Mouse (Mus musculus) frontal cortex, postnatal 10 days (tissue): ENCODE measurements around the gene Nit1.

Experiments used
- DNase-seq, 2 experiments: peaks; one replicate each; pipeline ENCODE4 v3.0.0; 2022; ENCODE audit warnings: low spot score in 2 of 2, mixed read lengths in 1 of 2

Nit1 gene

DNA sequence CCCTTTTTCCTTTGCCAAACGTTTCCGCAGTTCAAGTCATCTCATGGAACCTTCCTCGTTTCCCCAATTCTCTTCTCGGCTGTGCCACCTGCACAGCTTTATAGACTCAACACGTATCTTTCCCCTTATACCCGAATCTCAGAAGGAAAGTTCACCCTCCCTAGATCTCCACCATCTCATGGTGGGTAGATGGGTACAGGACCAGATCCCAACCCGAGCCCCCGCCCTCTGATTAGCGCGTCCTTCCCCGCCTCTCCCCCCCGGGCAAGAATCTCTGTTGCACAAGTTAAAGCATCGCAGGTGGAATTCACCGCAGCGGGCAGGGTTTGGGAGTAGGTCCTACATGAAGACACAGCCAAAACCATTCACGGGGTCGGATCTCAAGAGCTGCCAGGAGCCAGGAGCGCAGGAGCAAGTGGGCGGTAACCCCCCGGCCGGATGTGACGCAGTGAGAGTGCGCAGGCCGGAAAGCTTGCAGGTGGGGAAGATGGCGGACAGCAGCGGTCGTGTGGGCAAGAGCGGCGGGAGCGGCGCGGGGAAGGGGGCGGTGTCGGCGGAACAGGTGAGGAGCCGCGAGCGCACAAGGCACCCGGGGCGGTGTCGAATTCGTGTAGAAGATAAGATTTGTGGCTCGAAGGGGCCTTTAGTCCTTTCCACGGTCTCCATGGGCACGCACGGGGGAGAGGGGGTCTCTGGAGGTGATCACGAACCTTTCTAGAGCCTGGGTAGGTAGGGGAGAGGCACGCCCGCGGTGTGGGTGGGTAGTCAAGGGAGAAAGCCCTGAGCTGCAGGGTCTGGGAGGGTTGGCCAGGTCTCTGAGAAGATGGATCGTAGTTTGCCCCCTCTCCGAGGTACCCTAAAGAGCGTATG lies at the start of gene Nit1, which contains the start of gene Pfdn2:
Gene Nit1 (minus strand): TSS at position 422 of the 870 bp plus-strand sequence.
Gene Pfdn2 (plus strand): TSS at position 446 of the 870 bp plus-strand sequence.
- peak; percentile 88 to 91 for DNase-seq

DNA sequence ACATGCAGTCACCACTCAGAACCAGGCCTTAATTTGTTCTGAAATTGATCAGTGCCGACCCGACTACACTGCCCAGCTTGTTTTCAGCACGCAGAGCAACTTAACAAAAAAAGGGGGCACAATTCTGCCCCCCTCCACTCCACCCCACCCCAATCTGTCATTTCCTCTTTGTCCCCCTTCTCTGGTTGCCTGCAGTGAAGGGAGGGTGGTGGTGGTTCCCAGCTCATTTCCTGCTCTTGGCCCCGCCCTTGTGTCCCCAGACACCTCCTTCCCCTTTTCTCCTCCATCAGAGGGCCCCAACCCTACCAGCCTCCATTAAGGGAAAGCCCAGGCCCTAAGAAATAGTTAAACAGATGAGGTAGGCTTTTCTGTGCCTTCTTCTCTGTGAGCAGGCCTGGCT lies 44.7 kb upstream of the Nit1 start:
- no peak for DNase-seq

DNA sequence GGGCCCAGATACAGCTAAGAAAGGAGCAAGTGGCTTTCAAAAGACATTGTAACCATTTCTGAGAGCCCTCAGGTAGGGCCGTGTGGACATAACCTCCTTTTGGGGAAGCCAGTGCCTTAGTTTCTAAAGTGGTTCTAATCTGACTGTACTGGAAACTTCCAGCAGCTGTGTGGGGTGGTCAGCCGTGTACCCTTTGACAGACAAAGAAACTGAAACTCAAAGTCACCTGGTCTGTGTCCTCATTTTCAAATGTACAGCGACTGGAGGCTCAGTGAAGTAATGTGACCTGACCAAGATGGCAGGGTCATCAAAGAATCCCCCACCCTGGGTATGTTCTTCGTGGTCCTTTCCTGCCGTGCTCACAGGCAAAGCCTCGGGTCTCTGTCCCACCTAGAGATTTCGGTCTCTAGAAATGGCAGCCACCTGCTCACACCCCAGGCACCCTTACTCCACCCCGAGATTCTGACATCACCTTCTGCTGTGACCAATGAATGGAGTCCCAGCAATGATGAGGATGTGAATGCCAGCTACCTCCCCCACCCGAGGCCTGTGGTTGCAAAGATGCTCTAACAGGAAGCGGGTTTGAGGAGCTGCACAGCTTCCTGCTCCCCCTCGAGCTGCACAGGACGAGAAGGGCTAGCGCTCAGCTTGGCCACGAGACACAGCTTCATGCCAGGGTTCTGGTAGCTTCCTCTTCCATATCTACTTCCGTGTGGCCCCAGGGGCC lies 43.1 kb upstream of the Nit1 start, which contains the start of gene Arhgap30:
Gene Arhgap30 (plus strand): TSS at position 579 of the 727 bp plus-strand sequence.
- DNase-seq: peak; percentile 28 to 52

DNA sequence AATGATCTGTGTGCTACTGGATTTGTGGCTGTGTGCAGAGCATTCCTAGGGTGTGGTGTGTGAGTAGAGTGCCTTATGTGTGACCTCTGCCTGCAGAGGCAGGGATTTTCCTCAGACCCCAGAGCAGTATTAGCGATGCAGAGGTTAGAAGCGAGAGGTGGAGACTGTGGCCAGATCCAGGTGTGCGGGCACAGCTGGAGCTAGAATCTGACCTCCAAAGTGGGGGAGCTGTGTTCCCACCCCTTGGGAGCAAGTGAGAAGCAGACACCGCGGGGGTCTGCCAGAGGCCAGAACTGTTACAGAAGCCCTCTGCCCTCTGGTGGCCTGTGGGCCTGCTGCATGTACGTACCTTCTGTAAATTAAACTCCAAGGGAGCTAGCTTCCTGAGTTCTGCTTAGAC lies 41.7 kb upstream of the Nit1 start:
- no peak for DNase-seq

DNA sequence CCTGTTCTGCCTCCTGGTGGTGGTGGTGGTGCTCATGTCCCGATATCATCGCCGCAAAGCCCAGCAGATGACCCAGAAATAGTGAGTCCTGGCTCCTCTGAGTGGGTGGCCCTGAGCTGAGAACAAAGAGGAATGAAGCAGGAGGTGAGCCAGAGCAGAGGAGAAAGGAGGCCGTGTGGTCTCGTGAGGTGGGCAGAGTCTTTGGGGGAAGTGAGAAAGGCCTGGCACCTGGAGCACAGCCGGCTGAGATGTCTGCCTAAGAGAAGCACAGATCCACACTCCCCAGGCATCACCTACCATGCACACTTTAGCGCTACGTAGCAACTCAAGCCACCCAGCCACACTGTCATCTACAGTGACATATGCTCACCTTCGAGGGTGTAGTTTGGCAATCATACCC lies 39.7 kb upstream of the Nit1 start:
- no peak for DNase-seq

DNA sequence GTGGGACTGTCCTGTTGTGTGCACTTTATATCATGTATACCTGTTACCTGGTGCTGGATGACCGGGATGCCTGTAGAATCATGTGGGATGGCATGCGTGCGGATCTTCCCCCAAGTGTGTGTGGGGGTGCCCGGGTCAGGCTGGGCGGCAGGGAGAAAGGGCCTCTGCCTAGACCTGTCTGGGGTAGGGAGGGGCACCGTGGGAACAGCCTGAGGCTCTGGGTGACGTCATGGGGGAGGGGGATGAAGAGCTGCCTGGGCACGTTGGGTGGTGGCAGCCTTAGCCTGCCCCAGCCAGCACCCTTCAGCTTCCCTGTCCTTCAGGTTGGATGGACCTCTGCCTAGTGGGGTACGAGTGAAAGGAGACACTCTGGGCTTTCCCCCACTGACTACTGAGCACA lies 38.9 kb upstream of the Nit1 start:
- no peak for DNase-seq

DNA sequence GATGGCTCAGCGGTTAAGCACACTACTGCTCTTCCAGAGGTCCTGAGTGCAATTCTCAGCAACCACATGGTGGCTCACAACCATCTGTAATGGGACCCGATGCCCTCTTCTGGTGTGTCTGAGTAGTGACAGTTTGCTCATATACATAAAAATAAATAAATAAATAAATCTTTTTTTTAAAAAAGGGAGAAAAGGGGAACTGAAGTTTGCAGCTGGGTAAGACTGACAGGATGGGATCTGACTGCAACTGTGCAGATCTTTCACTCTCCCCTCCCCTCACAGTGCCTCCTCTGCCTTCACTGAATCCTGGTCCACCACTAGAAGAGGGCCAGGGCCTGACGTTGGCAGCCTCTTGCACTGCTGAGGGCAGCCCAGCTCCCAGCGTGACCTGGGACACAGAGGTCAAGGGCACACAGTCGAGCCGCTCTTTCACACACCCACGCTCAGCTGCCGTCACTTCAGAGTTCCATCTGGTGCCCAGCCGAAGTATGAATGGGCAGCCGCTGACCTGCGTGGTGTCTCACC lies 36.7 kb upstream of the Nit1 start:
- no peak for DNase-seq

DNA sequence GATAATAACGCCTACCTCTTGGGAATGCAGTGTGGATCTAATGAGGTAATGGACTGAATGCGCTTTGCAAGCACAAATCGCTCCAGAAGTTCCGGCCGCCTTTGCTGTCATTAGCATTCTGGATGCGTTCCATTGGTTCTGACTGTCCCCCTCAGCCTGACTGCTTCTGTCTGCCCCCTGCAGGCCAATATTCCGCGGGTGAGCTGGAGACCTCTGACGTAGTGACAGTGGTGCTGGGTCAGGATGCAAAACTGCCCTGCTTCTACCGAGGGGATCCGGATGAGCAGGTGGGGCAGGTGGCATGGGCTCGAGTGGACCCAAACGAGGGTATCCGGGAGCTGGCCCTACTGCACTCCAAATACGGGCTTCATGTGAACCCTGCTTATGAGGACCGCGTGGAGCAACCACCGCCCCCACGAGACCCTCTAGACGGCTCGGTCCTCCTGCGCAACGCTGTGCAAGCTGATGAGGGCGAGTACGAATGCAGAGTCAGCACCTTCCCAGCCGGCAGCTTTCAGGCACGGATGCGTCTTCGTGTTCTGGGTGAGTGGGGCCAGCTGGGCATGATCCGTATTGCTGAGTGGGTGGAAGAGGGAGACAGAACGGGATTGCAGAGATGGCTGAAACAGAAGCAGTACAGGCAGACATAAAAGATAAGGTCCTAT lies 34.6 kb upstream of the Nit1 start:
- DNase-seq: peak; percentile 68 to 72

DNA sequence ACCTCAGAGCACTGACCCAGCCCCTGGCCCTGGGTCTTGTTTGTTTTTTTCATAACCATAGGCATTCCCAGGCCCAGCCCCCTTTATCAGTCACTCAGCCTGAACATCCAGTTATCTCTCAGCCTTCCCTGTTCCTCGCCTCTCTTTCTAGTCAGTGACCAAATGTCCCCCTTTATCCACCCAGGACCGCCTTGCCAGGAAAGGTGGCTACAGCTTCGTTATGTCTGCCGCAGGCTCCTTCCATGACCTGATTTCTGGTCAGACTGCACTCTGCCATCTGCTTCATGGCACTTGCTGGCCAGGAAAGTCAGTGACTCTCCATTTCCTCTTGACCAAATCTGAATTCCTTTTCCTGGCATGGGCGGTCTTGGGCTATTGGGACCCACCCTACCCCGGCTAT lies 32.9 kb upstream of the Nit1 start:
- DNase-seq: no peak

DNA sequence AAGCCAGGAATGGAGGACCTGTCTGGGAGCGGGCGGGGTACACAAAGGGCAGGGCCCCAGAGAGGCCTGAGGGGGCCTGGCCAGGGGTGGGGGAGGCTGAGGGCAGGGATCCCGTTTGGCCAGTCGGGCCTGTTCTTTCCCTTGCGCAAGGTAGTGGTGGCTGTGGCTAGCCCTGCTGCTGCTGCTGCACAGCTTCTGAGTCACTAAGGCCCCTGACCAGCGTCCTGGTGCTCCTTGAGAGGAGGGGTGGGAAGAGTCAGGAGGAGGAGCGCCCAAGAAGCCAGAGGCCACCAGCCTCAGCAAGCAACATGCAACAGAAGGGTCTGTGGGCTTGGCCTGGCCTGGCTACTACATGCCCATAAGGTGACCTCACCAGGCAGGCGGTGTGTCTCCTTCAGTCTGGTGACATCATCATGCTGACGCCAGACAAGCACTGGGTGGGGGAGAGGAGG lies 30.2 kb upstream of the Nit1 start:
- no peak for DNase-seq

DNA sequence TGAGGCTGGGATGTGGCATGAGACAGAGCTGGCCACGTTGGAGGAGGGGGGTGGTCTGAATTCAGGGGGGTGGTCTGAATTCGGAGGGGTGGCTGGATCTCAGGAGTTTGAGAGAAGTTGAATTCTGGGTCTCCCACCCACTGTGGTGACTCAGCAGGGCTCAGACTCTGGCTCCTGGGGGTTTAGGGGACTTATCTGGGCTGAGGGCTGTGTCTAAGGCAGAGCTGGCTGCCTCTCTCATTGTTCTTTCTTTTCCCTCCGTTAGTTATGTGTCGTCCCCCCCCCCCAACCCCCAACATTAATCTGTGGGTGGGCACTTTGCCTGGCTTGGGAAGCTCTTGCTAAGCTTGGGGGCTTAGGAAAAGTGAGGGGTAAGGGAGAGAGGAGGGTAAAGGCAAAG lies 28.5 kb upstream of the Nit1 start:
- DNase-seq: no peak

DNA sequence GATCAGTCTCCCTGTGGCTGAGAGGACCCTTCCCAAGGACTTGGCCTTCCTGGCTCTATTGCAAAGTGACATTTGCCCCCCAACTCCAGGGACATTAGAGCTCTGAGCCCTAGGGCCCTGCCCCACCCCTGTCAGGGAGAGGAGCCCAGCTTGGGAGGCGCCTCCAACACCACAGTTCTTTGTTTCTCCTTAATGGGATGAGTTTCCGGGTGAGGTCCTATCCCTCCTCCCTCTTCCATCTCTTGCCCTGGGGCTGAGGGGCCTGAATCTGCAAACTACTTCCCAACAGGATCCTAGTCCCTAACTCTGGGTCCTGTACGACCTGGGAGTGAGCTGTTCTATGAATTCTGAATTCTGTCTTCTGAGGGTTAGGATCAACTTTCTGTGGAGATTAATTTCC lies 27.4 kb upstream of the Nit1 start:
- no peak for DNase-seq

DNA sequence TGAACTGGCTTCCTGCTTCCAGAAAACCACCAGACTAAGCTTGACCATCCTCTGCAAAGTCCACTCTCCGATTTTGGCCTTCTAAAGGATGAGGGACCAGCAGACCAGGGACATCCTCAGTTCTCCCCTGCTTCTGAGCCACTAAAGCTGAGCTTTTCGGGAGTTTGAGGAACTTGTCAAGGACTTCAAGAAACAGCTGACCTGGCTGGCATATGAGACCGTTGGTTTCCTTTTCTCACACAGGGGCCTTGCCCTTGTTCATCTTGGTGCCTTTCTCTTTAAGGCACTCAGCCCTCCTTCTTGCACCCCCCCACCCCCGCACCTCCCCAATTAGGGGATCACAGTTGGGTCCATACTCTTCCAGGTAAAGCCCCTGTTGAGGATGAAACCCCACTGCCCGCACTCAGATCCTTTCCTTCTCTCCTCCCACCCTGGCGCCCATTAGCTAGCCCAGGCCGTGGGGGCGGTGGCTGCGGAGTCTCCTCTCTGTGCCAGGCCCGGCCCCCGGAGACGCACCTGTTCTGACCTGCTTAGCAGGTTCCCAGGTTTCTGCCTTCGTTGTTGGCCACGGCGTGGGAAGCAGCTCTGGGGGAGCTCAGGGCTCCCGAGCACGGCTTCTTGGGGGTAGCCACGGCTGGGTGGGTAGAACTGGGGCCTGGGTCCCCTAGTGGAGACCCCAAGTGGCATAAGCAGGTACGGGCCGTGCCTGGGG lies 24.6 kb upstream of the Nit1 start, which contains the start of gene Nectin4:
Gene Nectin4 (plus strand): TSS at position 255 of the 712 bp plus-strand sequence.
- DNase-seq: no peak

DNA sequence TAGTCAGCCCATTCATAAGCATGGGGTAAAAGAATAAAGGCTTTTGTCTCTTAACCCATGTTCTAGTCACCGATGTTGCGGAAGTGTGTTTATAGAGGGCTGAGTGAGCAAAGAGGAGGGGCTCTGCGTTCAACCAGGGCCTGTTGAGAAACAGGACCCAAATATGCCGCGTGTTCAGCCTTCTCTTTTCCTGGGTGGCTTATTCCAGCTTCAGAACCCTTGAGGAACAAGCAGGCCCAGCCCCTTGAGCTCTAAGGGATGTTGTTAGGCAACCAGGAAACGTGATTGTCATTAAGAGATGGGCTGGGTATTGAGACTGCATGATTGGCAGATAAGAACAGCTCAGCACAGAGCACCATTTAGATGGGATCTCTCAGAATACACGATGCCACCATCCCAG lies 20.5 kb upstream of the Nit1 start:
- DNase-seq: no peak

DNA sequence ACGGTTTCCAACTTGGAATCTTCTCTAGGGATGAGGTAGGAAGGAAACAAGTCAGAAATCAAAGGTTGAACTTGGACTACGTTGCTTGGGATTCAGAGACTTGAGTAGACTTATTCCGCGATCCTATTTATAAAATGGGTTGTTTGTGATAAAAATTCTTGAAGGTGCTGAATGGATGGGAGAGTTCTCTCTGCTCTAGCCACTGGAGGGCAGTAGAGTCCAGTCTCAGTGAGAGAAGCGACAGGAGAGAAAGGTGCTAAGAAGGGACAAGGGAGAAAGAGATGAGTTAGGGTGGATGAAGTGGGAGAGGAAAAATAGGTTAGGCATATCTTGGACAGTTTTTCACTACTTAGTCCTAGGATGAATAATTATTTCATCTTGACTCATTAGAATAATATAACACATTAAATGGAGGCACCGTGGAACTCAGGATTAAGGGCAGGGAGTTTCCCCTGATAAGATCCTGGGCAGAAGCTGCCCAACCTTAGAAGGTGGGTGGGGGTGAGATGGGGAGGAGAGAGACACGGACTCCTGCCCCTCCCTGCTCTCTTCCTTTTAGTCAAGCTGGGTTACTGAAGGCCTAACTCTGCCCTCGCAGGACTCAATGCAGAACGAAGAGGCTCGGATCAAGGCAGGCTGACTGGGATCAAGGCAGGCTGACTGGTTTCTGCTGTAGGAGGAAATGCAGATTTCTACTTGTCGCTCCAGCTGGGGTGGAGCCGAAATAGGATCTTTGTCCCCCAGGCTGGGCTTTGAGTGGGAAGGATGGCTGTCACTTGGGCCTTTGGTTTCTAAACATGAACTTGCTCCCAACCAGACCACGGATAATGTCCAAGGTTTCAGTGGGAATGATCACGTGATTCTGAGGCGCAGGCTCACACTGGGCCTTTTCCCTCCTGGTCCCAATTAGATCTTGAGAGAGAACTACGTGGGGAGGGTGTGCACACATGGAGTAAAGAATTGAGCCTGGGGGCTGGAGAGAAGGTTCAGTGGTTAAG lies 16.0 kb upstream of the Nit1 start:
- peak in 1 of 2 experiments; percentile 66 for DNase-seq

DNA sequence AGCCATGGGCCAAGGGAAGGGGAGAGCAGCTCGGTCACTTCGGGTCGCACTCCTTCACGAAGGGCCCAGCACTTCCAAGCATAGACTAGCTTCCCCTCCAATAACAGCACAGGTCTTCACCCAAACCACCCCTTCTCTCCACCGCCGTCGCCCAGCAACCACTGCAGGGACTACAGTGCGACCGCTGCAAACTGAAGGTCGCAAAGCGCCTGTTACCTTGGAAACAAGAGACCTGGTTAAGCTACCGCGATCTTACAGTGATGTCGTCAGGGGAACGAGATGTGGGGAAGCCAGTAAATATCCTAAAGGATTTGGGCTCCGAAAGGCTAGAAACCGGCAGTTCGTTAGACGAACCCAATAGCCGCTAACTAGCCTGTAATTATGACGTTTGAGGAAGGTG lies 15.2 kb upstream of the Nit1 start, which contains the start of gene Klhdc9:
Gene Klhdc9 (minus strand): TSS at position 143 of the 400 bp plus-strand sequence.
- peak; percentile 91 to 95 for DNase-seq

DNA sequence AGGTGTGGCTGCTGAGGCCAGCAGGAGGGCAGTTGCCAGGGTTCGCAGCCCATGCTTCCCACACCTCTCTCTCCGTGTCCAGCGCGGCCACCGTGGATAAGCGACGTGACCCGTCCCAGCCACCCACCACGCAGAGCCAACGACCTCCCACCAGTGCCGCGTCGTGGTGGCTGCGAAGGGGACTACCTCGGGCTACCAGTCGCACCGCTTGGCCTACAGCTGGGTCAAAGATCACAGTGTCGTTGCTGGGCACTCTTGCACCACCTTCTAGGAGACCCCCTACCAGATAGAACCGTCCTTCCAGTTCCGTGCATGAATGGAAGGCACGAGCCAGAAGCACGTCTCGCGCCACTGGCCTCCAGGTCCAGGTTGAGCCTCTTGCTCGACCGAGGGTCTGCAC lies 14.8 kb upstream of the Nit1 start:
- peak; percentile 54 to 60 for DNase-seq

DNA sequence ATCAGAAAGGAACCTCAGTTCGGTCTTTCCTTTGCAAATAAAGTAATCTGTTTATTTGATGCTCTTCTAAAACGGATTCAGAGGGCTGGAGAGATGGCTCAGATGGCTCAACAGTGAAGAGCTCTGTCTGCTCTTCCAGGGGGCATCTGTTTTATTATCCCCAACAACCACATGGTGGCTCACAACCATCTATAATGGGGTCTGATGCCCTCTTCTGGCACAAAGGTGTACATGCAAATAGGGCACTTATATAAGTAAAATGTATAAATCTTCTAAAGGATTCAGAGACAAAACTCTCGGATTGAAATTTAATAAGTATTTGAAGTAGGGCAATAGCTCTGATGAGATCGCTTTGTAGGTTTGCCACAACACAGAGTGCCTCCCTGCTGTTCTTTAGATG lies 13.0 kb upstream of the Nit1 start:
- DNase-seq: no peak

DNA sequence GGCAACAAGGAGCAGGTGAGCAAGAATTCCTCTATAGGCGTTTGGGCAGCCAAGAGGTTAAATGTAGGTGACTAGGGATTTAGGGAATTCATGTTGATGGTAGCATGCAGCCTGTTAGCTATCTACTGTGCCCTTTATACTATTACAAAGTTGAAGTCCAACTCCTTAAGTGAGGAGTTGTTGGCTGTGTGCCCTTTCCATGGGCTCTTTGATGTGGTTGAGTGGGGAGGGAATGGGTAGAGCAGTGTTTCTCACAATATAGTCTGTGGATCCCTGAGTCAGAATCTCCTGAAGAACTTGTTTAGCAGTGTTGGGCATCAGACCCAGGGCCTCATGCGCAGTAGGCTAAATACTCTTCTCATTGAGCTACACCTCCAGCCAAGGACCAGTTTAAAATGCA lies 11.4 kb upstream of the Nit1 start:
- DNase-seq: no peak

DNA sequence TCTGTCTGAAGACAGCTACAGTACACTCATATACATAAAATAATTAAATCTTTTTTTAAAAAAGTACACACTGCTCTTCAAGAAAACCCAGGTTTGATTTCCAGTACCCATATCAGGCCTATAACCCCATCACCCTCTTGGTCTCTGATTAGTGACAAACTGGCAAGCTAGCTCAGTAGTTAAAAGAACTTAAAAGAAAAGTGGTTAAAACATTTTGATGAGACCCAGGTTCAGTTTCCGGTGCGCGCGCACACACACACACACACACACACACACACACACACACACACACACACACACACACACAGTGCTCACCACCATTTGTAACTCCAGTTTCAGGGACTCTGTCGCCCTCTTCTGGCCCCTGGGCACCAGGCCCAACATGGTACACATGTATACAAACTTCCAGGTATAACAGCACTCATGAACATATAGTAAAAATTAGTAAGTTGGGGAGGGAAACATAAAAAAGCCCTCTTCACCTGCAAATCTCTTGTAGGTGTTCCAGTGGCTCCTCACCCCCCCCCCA lies 10.4 kb upstream of the Nit1 start:
- no peak for DNase-seq
